Mouse (Mus musculus): Measurements from ENCODE around the gene Acot1.

- TF ChIP-seq CTCF (IDR thresholded peaks at IDR 0.05; ENCODE audit: extremely low read depth, insufficient read length, insufficient replicate concordance, low read depth, low read length) (no peak), POLR2A (IDR thresholded peaks at IDR 0.05; ENCODE audit: low read depth, low read length) (no peak)
Measured at GRCm38 (mm10) chr12:84044045-84044444, 34.8 kb downstream of the Acot1 start.
